Mouse (Mus musculus): ENCODE results near the gene Cecr2.
"Not testable (repeated sequence)": the region's sequence is repeated elsewhere in the genome, so short reads cannot be mapped to it uniquely, and the experiment has no call there.

Cecr2 gene

DNA sequence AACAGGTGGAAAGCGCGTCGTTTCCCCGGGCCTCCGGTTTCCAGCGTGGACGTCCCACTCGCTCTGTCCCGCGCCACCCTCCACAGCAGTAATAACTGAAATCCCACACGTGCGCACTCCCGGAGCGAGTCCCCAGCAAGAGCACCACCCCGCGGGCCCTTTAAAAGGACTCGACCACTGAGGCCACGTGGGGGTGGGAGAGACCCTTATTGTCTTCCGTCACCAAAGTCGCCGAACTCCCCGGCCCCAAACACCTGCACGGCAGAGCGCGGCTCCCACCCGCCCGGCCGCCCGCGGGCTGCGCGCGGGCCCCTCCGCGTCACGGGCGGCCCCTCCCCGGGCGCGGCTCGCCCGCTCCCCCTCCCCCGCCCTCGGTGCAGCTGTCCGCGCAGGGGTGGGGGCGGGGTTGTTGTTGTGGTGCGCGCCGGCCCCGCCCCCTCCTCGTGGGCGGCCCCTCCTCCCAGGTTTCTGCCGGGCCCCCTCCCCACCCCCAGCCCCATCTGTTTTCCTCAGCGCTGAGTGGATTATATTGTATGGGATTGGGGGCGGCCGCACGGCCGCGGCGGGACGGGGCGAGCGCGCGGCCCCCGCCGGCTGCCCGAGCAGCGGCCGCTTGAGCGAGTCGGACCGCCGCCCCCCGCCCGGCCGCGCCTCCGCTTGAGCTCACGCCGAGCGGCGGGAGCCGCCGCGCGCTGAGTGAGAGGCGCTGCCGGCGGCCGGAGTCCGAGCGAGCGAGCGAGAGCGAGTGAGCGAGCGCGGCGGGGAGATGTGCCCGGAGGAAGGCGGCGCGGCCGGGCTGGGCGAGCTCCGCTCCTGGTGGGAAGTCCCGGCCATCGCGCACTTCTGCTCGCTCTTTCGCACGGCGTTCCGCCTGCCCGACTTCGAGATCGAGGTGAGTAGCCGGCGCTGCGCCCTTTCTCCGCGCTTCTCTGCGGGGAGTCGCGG is at the start of gene Cecr2:
TSS of gene Cecr2 (plus strand) at position 554 of the 945 bp plus-strand sequence.
- DNase-seq (ENCODE audit: low spot score in 2 of 2) = peak; percentile 38 to 40

DNA sequence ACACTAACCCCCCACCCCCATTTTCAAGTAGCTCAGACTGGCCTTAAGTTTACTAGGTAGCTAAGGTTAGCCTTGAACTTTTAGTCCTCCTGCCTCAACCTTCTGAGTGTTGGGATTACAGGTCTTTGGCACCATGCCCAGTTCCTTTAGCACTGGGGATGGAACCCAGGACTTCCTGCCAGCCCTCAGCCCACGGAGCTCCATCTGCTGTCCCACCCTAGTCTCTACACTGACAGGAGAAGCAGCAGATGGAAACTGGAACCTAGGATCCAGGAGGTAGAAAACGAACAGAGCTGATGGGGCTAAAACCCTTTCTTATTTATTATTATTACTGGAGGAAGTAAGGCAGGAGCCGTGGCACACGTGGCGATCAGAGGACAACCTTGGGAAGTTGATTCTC is 48.6 kb upstream of the Cecr2 start:
- DNase-seq (ENCODE audit: low spot score in 2 of 2) = no peak

DNA sequence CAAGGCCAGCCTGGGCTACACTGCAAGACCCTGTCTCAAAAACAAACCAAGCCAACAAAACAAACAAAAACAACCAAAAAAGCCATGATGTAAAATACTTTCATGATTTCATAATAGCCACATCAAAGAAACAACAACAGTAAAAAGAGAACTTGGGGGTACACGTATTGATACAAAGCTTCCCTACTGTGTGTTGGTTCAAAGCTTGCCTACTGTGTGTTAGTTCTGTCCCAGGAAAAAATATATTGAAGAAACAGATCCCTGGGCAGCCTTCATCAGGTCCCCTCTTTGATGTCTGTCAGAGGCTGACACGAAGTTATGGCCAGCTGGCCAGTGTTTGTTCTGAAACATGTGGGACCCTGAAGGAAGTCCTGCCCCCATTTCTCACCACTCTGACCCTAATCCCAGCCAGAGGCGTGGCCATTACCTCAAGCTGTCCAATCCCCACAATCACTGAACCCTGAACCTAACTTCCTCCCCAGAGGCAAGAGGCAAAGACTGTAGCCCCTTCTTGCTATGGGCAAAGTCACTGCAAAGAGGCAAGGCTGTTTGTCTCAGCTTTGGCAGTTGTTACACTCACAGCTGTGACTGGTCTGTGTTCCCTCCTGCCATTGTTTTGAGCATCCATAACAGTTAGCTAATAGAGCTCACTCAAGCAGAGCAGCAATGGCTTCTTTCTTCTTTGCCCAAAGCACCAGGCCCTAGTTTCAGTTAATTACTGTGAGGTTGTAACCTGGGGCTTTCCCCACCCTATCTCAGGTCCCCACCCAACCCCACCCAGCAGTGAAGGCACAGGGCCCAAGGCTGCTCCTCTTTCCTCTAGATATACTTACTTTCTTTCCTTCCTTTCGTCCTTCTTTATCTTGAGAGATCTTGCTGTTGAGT is 47.4 kb upstream of the Cecr2 start:
- DNase-seq (ENCODE audit: low spot score in 2 of 2) = no peak

DNA sequence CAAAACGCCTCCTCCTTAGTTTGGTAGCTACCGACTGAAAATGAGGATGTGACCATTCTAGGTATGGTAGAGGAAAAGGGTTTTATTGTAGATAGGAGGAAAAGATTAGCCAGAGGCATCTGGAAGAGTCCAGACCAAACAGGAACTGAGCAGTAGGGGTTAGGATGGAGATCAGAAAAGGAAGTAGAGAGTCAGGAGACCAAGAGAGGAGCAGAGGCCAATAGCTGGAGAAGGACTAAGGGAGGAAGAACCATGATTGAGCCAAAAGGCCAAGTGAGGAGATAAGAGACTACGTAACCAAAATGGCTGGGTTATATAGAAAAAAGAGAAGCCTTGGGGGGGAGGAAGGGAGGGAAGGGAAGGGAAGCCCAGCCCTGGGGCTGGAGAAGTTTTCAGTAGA is 46.0 kb upstream of the Cecr2 start:
- no peak for DNase-seq (ENCODE audit: low spot score in 2 of 2)

DNA sequence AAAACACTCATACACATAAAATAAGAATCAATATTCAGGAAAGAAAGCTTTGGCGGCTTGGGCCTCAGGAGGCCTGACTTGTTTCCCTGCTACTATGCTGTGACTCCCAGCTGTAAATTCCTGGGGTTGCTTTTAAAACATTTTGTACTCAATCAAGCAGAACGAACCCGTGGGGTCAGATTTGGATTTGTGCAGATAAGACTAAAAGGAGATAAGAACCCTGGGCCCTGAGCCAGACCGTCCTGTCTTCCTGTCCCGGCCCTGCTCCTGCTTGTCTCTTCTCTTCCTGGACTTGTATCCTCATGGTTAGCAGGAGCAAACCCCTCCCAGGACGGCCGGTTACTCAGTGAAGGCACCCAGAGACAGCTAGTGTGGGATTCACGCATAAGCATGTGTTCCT is 41.1 kb upstream of the Cecr2 start:
- DNase-seq (ENCODE audit: low spot score in 2 of 2) = no peak

DNA sequence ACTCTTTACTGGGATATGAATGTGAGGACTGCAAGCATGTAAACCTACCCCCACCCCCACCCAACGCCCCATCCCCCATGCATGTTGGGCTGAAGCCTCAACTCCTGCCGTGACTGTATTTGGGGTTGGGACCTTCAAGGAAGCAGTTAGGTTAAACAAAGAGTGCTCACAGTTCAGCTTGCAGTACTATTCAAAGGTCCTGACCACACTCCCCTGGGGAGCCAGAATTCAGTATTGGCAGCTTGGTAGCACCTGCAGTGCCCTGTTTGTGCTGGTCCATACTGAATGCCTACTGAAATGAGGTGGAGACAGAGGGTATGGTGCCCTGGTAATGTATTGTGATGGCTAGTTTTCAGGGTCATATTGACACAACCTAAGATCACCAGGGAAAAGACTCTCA is 39.1 kb upstream of the Cecr2 start:
- no peak for DNase-seq (ENCODE audit: low spot score in 2 of 2)

DNA sequence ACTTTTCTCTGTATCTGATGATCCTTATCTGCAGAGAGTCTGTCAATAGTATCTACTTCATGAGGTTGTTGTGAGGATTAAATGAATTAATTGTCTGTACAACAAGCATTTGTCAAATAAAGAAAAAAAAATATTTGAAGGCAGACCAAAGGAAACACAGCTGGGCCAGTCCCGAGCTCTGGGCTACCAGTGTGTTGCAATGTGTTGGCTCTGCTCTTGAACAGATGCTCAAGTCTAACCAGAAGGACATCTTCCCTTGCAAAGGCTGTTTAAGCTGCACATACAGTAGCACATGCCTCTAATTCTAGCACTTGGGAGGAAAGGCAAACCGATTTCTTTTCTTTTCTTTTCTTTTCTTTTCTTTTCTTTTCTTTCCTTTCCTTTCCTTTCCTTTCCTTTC is 37.2 kb upstream of the Cecr2 start:
- no peak for DNase-seq (ENCODE audit: low spot score in 2 of 2)

DNA sequence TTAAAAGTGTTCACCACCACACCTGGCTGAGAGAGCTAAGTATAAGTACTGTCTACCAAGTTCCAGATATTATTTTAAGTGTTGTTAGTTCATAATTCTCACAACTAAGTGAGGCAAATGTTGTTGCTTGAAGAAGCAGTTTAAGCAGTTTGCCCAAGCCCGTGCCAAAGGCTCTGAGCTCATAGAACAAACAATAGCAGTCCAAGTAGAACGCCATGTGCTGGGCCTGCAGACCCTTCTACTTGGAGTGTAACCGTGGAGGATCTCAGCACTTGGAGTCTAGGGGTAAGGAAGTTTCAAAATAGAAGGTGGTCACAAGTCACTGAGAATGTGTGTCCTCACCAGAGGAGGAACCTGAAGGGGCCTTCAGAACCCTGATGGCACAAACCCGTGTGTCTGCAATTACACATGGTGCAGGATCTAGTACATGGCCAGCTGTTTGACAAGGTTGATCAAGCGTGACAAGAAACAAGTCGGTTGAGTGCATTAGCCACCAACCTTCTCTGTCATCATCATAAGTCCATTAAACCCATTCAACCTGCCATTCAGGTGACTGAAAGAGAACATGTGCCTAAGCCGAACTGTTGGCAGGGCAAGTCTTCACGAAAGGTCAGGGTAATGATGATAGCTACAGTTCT is 30.7 kb upstream of the Cecr2 start:
- DNase-seq (ENCODE audit: low spot score in 2 of 2) = no peak

DNA sequence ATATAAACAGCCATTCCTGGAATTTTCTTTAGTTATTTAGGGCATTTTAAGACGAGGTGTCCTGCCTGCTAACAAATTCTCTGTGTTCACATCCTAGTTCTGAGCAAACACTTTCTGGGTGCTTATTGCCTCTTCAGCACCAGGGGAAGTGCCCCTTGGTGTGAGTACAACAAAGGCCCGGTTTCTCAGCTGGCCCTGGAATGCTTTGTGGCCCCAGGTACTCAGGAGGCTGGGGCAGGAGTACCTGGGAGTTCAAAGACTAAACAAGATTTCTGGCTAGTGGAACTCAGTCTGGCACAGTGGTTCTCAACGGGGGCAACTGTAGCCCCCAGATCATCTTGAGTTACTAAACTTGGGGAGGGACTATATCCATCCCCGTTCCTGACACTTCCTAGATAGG is 26.6 kb upstream of the Cecr2 start:
- no peak for DNase-seq (ENCODE audit: low spot score in 2 of 2)

DNA sequence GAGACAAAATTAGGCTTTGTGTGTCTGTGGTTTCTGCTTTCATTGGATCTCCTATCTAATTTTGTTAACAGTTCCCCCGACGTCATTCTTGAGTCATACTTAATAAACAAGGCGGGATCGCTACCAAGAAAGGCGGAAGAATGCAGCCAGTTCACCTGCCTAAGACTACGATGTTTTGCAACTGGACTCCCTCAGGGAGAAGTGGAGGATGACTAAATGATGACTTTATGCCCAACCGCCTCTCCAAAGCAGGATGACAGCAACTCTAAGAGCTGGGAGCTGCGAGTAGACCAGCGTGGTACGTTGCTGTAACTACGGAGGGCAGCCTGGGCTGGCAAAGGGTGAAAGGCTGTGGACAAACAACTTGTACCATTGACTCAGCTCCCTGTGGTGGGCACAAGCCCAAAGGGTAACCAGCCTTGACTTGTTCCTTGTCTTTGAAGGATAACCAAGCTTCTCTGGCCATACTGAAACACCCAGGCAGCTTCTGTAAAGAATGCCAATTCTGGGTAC is 24.2 kb upstream of the Cecr2 start:
- DNase-seq (ENCODE audit: low spot score in 2 of 2) = no peak

DNA sequence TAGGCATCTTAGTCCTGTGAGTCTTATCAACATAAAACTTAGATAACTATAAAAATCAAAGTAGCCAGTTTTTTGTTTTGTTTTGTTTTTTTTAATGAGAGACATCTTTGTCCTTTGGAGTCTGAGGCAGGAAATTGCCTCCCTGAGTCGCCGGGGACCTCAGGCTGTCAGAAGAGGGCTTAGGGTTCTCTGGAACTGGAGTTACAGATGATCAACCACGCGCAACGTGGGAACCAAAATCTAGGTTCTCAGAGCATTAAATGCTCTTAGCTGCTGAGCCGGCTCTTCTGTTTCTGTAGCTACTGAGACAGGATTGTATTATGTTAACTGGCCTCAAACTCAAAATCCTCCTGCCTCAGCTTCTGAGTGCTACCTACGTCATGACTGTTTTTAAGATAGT is 22.4 kb upstream of the Cecr2 start:
- no peak for DNase-seq (ENCODE audit: low spot score in 2 of 2)

DNA sequence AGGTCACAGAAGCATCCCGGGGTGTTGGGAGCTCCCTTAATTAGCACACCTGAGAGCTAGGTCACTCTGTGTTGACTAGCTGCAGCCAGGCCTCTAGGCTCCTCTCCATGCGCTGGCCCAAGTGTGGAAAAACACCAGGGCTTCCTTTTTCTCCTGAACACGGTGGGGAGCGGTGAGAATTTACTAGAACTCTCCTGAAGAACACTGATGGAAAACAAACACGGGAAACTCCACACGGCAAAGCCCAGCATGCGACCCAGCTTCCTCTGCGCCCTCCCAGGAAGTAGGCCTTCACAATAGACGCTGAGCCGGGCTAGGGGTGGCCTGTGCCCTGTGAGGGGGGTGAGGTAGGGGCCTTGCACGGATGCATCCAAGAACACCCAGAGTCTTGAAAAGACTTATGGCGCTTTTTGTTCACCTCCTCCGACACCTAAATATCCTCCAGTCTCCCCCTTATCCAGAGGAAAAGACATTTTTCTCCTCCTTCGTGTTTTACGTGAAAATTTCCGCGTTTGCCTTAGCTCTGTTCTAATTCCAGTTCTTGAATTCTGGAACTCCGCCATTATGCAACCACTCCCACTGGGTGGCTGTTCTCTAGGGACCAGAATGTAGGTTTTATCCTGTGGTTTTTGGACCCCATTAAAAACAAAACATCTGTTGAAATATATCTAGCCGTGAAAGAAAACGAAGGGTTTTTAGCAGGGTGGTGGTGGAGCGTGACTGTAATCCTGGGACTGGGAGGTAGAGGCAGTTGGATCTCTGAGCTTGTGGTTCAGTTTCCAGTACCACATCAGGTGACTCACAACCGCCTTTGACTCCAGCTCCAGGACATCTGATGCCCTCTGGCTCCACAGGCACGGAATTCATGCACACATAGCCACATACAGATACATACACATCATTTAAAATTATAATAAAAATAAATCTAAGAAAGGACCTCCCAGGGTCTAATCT is 21.5 kb upstream of the Cecr2 start:
- no peak for DNase-seq (ENCODE audit: low spot score in 2 of 2)

DNA sequence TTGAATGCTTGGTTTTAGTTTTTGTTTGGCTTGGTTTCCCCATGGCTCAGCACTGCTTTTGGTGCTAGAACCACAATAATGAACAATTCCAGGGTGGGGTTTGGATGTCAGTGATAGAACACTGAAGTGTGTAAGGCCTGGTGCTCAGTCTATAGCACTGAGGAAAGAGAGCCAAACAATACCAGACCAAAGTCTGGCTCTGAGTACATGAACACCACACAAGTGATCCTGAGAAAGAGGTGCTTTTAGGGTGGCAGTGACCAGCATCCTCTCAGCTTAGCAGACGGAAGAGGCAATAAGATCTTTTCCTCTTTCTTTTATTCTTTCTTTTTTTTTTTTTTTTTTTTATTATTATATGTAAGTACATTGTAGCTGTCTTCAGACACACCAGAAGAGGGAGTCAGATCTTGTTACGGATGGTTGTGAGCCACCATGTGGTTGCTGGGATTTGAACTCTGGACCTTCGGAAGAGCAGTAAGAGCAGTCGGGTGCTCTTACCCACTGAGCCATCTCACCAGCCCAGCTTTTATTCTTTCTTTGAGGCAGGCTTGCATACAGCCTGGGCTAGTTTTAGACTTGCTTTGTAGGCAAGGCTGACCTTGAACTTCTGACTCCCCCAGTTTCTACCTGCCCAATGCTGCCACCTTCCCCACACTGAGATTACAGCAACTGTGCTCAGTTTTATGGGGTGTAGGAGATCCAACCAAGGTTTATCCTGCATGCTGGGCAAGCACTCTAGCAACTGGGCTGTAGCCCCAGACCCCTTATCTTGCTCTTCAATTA is 18.7 kb upstream of the Cecr2 start:
- not testable (repeated sequence) for DNase-seq (ENCODE audit: low spot score in 2 of 2)

DNA sequence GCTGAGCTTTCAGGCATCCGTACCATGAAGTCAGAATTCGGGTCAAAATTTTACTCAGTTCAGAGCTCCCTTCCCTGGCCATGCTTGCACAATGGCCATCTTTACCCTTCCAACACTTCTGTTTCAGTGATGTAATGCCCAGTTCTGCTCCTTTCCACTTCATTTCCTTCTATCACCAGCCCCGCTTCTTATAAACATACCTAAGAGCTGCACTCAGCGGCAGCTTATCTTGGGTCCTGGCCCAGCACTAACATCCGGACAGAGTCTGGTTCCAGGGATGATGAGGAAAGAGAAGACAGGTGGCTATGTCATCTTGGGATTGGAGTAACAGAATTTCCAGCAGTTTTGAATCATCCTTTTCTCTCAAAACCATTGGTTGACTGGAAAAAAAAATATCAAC is 18.0 kb upstream of the Cecr2 start:
- no peak for DNase-seq (ENCODE audit: low spot score in 2 of 2)

DNA sequence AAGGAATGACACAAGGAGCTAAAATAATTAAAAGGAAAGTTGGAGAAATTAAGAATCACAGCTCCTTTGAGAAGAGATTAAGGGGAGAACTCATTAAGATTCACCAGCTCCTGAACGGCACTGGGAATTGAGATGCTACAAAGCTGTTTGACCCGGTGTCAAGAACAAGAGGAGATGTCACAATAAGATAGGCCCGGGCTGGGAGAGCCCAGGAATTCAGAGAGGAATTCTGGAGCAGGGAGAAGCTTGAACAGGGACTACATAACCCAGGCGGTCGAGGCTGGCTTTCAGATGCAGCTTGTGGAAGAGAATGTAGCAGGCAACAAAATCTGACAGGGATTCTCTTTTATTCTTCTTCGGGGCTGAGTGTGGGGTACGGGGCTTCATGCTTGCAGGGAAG is 13.5 kb upstream of the Cecr2 start:
- no peak for DNase-seq (ENCODE audit: low spot score in 2 of 2)

DNA sequence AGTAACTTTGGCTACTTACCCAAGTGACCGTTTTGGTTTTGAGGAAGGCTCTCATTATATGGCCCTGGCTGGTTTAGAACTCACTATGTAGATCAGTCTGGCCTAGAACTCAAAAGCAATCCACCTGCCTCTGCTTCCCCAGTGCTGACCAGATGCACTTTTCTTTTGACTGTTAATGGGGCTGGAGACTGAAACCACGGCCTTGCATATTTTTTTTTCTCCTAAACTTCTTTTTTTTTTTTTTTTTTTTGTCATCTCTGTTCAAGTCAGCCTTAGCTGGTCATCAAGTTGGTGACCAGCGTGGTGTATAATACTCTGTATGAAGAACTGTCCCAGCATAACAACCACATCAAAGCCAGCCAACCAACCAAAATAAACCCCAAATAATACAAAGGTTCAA is 10.5 kb upstream of the Cecr2 start:
- DNase-seq (ENCODE audit: low spot score in 2 of 2) = no peak

DNA sequence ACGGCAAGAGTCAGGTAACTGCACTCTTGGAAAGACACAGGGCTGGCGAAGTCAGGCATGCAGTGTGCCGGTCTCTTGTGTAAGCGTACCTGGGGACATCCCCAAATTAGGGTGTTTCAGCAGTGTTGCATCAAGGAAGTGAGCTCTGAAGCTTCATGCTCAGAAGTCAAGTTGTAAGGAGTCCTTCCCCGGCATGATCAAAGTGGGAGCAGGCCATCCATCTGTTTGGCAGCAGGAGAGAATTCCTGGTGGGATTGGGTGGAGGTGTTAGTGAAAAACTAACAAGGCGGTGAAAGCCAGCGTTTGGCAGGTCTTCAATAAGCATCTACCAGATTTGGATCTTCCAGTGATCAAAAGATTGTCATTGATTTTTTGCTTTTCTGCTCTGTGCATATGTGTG is 7.3 kb upstream of the Cecr2 start:
- DNase-seq (ENCODE audit: low spot score in 2 of 2) = no peak

DNA sequence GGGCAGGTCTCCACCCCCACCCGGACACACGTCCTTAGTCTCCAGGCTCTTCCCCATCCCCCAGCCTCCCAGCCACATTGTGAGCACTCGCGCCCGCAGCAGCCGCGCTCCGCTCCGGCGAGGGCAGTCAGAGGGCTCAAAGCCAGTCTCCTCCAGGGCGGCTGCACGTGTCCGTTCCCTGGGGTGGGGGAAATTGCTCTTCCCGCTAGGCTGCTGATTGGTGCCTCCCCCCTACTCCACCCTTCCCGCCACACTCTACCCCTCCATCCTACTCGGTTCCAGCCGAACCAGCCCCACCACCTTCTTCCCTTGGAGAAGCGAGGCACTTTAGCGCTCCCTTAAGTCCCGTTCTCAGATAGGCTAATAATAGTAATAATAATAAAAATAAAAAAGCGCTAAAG is 754 bp upstream of the Cecr2 start:
- peak; percentile 10 for DNase-seq (ENCODE audit: low spot score in 2 of 2)

DNA sequence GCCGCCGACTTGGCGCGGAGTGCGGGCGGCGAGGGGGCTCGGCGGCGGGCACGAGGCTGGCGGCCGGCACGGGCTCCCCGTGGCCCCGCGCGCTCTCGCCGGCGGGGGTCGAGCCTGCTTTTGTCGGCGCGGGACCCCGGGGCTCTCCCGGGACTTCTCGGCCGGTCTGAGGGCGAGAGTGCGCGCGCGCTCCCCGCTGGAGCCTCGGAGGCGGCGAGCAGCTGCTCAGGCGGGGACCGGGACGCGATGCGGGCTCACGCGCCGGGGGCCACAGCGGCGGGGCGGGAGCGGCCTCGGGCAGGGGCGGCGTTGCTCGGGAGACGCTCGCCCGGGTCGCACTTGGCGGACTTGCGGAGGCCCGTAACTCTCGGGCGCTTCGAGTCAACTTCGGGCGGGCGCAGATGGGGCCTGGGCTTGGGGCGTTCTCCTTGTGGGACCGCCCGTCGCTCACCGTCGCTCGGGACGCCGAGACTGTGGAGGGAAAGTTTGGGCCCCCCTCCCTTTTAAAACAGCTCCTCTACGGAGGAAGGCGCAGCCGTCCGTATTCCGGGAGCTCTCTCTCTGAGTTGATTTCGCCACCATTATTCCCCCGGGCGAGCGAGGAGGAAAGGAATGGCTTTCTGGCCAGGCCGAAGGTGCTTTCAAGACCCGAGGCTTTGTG is 722 bp downstream of the Cecr2 start:
- no peak for DNase-seq (ENCODE audit: low spot score in 2 of 2)

DNA sequence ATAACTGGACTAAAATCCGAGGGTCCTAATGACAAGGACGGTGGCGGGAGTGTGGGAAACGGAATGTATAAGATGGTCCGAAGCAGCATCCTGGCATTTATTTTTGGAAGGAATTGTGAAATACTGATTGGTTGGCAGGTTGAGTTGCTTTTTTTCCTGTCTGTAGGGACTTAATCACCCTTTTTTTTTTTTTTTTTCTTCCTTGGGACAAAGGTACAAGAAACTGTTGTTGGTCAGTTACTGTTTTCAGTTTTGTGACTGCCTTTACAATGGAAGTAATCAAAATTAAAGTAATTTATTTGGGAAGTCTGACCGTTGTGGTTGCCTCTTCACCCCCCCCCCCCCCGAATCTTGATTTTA is 1.2 kb downstream of the Cecr2 start:
- DNase-seq (ENCODE audit: low spot score in 2 of 2) = no peak
